Mouse (Mus musculus) retina, embryonic 14.5 days (tissue): ENCODE data around the gene Nfe2l3.
"Not testable (repeated sequence)": the region's sequence is repeated elsewhere in the genome, so short reads cannot be mapped to it uniquely, and the experiment has no call there.

ENCODE experiments used
- DNase-seq: peaks from one replicate; pipeline ENCODE4 v3.0.0-alpha.2; 2015; ENCODE audit warnings: low spot score

Nfe2l3 gene

GRCm38 (mm10) chr6:51432535-51433397 is at the start of gene Nfe2l3:
Gene Nfe2l3, plus strand, starts transcription at chr6:51432670.
- DNase-seq: peak; percentile 76

GRCm38 (mm10) chr6:51383769-51384755 is 48.4 kb upstream of the Nfe2l3 start:
- peak; percentile 97 for DNase-seq

GRCm38 (mm10) chr6:51390505-51390904 is 42.0 kb upstream of the Nfe2l3 start:
- no peak for DNase-seq

GRCm38 (mm10) chr6:51391816-51392490 is 40.5 kb upstream of the Nfe2l3 start:
- DNase-seq: no peak

- DNase-seq: no peak
These were observed 38.9 kb upstream of the Nfe2l3 start for GRCm38 (mm10) chr6:51393341-51394128.

- not testable (repeated sequence) for DNase-seq
These were observed 38.1 kb upstream of the Nfe2l3 start for GRCm38 (mm10) chr6:51394367-51394766.

GRCm38 (mm10) chr6:51394963-51395362 is 37.5 kb upstream of the Nfe2l3 start:
- not testable (repeated sequence) for DNase-seq

GRCm38 (mm10) chr6:51395486-51395885 is 37.0 kb upstream of the Nfe2l3 start:
- peak; percentile 14 for DNase-seq

GRCm38 (mm10) chr6:51399113-51399518 is 33.4 kb upstream of the Nfe2l3 start:
- peak; percentile 79 for DNase-seq

- no peak for DNase-seq
These were observed 31.2 kb upstream of the Nfe2l3 start for GRCm38 (mm10) chr6:51401294-51401693.

GRCm38 (mm10) chr6:51403598-51403997 is 28.9 kb upstream of the Nfe2l3 start:
- DNase-seq: no peak

GRCm38 (mm10) chr6:51404502-51404901 is 28.0 kb upstream of the Nfe2l3 start:
- no peak for DNase-seq

- no peak for DNase-seq
These were observed 16.0 kb upstream of the Nfe2l3 start for GRCm38 (mm10) chr6:51416433-51416832.

GRCm38 (mm10) chr6:51417306-51417936 is 15.0 kb upstream of the Nfe2l3 start:
- DNase-seq: no peak

GRCm38 (mm10) chr6:51423466-51424122 is 8.9 kb upstream of the Nfe2l3 start:
- peak; percentile 20 for DNase-seq

GRCm38 (mm10) chr6:51424537-51424936 is 7.9 kb upstream of the Nfe2l3 start:
- no peak for DNase-seq

- DNase-seq: no peak
These were observed 1.8 kb downstream of the Nfe2l3 start for GRCm38 (mm10) chr6:51434270-51434669.

- no peak for DNase-seq
These were observed 5.2 kb downstream of the Nfe2l3 start for GRCm38 (mm10) chr6:51437665-51438064.

GRCm38 (mm10) chr6:51438826-51439330 is 6.4 kb downstream of the Nfe2l3 start:
- DNase-seq: no peak
